8 mouse cellular contexts compared by ENCODE assay signal in the genomic region with DNA sequence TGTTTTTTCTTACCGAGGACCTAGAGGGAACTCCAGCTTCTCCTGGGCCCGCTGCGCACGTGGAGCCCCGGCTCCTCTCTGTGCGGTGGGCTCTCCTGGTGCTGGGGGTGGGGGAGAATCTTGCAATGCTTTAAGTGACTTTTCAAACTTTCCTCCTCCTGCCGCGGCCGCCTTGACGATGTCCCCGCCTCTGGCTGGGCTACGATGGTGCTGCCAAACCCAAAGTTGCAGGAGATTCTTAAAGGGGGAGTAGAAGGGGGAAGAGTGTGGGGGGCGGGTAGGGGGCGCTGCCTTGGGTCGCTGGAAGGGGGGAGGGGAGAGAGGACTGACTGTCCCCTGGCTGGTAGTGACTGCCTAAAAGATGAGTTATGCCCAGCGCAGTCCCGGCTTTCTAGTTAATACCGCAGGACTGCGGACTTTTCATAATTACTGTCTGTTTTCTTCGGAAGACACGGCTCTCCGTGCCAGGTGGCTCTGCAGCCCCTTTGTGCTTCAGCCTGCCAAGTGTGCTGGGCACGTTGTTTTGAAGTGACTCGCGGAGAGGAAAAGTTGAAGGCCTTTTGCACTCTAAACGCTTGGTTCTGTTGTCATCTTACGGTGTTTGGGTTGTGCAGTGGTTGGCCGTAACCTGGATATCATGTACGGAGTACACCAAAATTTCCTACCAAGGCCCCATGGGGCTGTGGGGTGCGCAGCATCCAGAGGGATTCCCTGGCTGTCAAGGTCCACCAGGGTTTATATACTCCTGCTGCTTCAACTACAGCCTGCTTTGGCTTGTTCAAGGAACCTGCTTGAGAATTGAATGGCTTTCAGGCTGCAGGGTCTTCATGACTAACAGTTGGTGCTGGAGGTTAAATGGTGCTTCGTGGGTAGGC. TPM values are rescaled to one million over a fixed set of nuclear protein-coding genes. Genes with fewer than 3 reads are reported as not detected.
DNase-seq lines count a peak whose midpoint lies in the region; ATAC-seq lines count a peak whose summit lies in the region.

No protein-coding gene starts in this region.

- under 1% methylated on average over 31 of the region's 31 CpGs for WGBS in lung, embryonic 16.5 days
- 1% methylated on average over 30 of the region's 31 CpGs for WGBS in hindbrain, embryonic 12.5 days

- no peaks in the 10 kb centered on the region for H3K9me3 ChIP-seq in lung, embryonic 16.5 days (ENCODE audit: control insufficient read depth, low read length)
- H3K9me3 ChIP-seq in hindbrain, embryonic 12.5 days (replicated peaks), result no peaks in the 10 kb centered on the region

- DNase-seq in adrenal gland, postnatal 10 days, result peak; percentile 8
- DNase-seq in adrenal gland, adult 8-10 months, result no peak
- DNase-seq in lung, adult 18-20 months, result no peak
- DNase-seq in lung, postnatal 10 days, result peak; percentile 6
- DNase-seq in ovary, postnatal 10 days (ENCODE audit: low spot score), result no peak
- no peak for DNase-seq in left cerebral cortex, adult 11 months (ENCODE audit: low spot score)

- H3K4me1 ChIP-seq in lung, embryonic 16.5 days (replicated peaks; ENCODE audit: control insufficient read depth, insufficient read depth, low read length), result peaks cover 8% of the 10 kb centered on the region
- H3K4me1 ChIP-seq in hindbrain, embryonic 12.5 days, result peaks cover 20% of the 10 kb centered on the region

- H3K27me3 ChIP-seq in lung, embryonic 16.5 days (ENCODE audit: control insufficient read depth, insufficient read depth, low read depth, low read length), result peaks cover 9% of the 10 kb centered on the region; the same call in 1 of the 2 replicates
- peaks cover 5% of the 10 kb centered on the region; the same call in 1 of the 2 replicates for H3K27me3 ChIP-seq in hindbrain, embryonic 12.5 days

- H3K9ac ChIP-seq in lung, embryonic 16.5 days (ENCODE audit: low read length), result peak overlapping the region; percentile 72
- H3K9ac ChIP-seq in hindbrain, embryonic 12.5 days, result peak overlapping the region; percentile 92

- H3K27ac ChIP-seq in lung, embryonic 16.5 days (ENCODE audit: low read length), result no peak overlapping the region
- H3K27ac ChIP-seq in hindbrain, embryonic 12.5 days, result no peak overlapping the region

- peak overlapping the region; percentile 74 for H3K4me3 ChIP-seq in lung, embryonic 16.5 days (ENCODE audit: low read length)
- peak overlapping the region; percentile 80 for H3K4me3 ChIP-seq in hindbrain, embryonic 12.5 days

- ATAC-seq in lung, embryonic 16.5 days (ENCODE audit: low read depth), result 0 out of 2 replicates have a peak, but pooled peaks have one; percentile 27
- ATAC-seq in hindbrain, embryonic 12.5 days (ENCODE audit: low FRiP score), result peak; percentile 36

- H3K36me3 ChIP-seq in lung, embryonic 16.5 days (ENCODE audit: control insufficient read depth, insufficient read depth, low read length), result no peaks in the 10 kb centered on the region
- H3K36me3 ChIP-seq in hindbrain, embryonic 12.5 days, result no peaks in the 10 kb centered on the region

- peak overlapping the region; percentile 98 for H3K4me2 ChIP-seq in lung, embryonic 16.5 days (ENCODE audit: low read depth, low read length)
- H3K4me2 ChIP-seq in hindbrain, embryonic 12.5 days (replicated peaks), result peak overlapping the region; percentile 93

RNA-seq across cellular contexts. Expression of a gene that starts 1.3 kb away (rescaled TPM):
- total RNA-seq in adrenal gland, postnatal 10 days (2021), result 1 to 10 TPM; 1.5 to 1.7 TPM
- total RNA-seq in adrenal gland, adult 8-10 months (2022), result 1 to 10 TPM in 1 of 4 experiments, under 1 TPM in 3; 0.46 to 1.0 (median 0.91) TPM
- 1.8 and 2.0 TPM in 2 replicates for polyA plus RNA-seq in lung, embryonic 16.5 days (2015; fragmentation: Nextera tagmentation; extraction: Ambion mirVana)
- 15.7 and 15.9 TPM in 2 replicates for polyA plus RNA-seq in hindbrain, embryonic 12.5 days (2016; fragmentation: Nextera tagmentation; extraction: Ambion mirVana)

Comparison
In these comparisons a context has a peak if more than half of its experiments do, and no peak if none do; other contexts are left out.
1. DNase-seq: peak in adrenal gland, postnatal 10 days (single experiment) and lung, postnatal 10 days (single experiment); none in adrenal gland, adult 8-10 months (single experiment), lung, adult 18-20 months (0 of 2), ovary, postnatal 10 days (single experiment) and left cerebral cortex, adult 11 months (single experiment).